Mouse (Mus musculus) midbrain, postnatal 0 days (tissue): ENCODE measurements at regions not wholly inside any gene's neighbourhood (a gene's known extent, or its start where the extent isn't known, plus 50 kb on each side); places are given as distances from the start of the nearest gene placed in this dataset.
A peak's percentile ranks its signal among the peaks of the same experiment; 100 is the strongest.
"Not testable (repeated sequence)": the region's sequence is repeated elsewhere in the genome, so short reads cannot be mapped to it uniquely, and the experiment has no call there.

Experiments
- ATAC-seq: fragments of 200-750 bp; cut with Nextera tagmentation; 2 replicates; pipeline ENCODE4 v1.8.0; 2017; ENCODE audit warnings: moderate number of reproducible peaks, mild to moderate bottlenecking, moderate TSS enrichment, moderate library complexity; ENCODE audit not compliant: low FRiP score
- DNase-seq: peaks from one replicate; pipeline ENCODE4 v3.0.0-alpha.2; 2015; ENCODE audit warnings: low spot score
- H3K27ac ChIP-seq: fragments of 300-500 bp; sonication (generic); 2 replicates; pipeline ENCODE4 v1.5.1; 2014; ENCODE audit warnings: low read depth, mild to moderate bottlenecking, low read length, mixed read lengths
- H3K27me3 ChIP-seq: fragments of 300-500 bp; sonication (generic); 2 replicates; pipeline ENCODE4 v1.6.1; 2014; ENCODE audit warnings: low read length, control low read depth, mixed read lengths; ENCODE audit not compliant: insufficient read depth
- H3K36me3 ChIP-seq: fragments of 300-500 bp; sonication (generic); 2 replicates; pipeline ENCODE4 v1.6.1; 2014; ENCODE audit warnings: low read length, control low read depth, mixed read lengths; ENCODE audit not compliant: insufficient read depth
- H3K4me1 ChIP-seq: fragments of 300-500 bp; sonication (generic); 2 replicates; pipeline ENCODE4 v1.6.1; 2014; ENCODE audit warnings: mild to moderate bottlenecking, control low read depth, antibody characterized with exemption, low read length, mixed read lengths; ENCODE audit not compliant: insufficient read depth
- H3K4me2 ChIP-seq: fragments of 300-500 bp; sonication (generic); 2 replicates; pipeline ENCODE4 v1.6.1; 2014; ENCODE audit warnings: low read depth, mild to moderate bottlenecking, low read length, mixed read lengths; ENCODE audit not compliant: poor library complexity, severe bottlenecking
- H3K4me3 ChIP-seq: fragments of 300-500 bp; sonication (generic); 2 replicates; pipeline ENCODE4 v1.5.1; 2014; ENCODE audit warnings: low read depth, mild to moderate bottlenecking, low read length, moderate library complexity
- H3K9ac ChIP-seq: fragments of 300-500 bp; sonication (generic); replicated peaks from 2 replicates; pipeline ENCODE4 v1.6.1; 2014; ENCODE audit warnings: mild to moderate bottlenecking, low read length, moderate library complexity, mixed read lengths; ENCODE audit not compliant: poor library complexity, severe bottlenecking
- H3K9me3 ChIP-seq: fragments of 300-500 bp; sonication (generic); 2 replicates; pipeline ENCODE4 v1.6.1; 2016; ENCODE audit warnings: low read length, control low read depth
- CTCF ChIP-seq: IDR thresholded peaks from 2 replicates; pipeline ENCODE4 v1.5.1; 2016; ENCODE audit warnings: antibody characterized with exemption, mild to moderate bottlenecking
- WGBS: fragments of 180-500 bp; shearing (Covaris S2); extraction: QIAGEN DNeasy Blood & Tissue Kit; methylation state at CpG from one replicate; pipeline ENCODE4 v1.1.7; 2014; 5-methylcytosine and 5-hydroxymethylcytosine counted together

DNA sequence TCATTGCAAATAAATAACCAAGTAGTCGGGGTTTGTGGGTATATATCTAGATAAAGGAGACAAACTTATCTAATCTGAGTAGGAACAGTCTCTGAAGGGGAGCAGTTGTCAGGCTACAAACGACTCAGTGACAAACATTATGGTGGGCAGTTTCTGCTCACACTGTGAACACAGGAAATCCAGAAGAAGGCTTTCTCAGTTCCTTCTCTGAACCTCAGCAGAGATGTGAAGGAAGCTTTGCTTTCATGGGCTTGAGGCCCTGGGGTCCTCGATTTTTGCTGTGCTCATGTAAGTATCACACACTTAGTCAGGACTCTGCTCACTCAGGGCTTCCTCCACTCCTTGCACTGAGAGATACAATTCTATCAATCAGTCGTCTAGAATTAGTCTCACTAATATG, 994.7 kb upstream of the Foxg1 start:
- Histone ChIP-seq H3K4me2 (no peak overlapping the region), H3K9ac (no peak overlapping the region), H3K36me3 (no peaks in the 10 kb centered on the region), H3K27me3 (no peaks in the 10 kb centered on the region), H3K4me3 (no peak overlapping the region), H3K27ac (no peak overlapping the region), H3K4me1 (no peaks in the 10 kb centered on the region), H3K9me3 (no peaks in the 10 kb centered on the region)
- no peak for DNase-seq
- no peak for ATAC-seq
- no peak for TF ChIP-seq CTCF
- WGBS: 73% methylated on average over 4 of the region's 4 CpGs

DNA sequence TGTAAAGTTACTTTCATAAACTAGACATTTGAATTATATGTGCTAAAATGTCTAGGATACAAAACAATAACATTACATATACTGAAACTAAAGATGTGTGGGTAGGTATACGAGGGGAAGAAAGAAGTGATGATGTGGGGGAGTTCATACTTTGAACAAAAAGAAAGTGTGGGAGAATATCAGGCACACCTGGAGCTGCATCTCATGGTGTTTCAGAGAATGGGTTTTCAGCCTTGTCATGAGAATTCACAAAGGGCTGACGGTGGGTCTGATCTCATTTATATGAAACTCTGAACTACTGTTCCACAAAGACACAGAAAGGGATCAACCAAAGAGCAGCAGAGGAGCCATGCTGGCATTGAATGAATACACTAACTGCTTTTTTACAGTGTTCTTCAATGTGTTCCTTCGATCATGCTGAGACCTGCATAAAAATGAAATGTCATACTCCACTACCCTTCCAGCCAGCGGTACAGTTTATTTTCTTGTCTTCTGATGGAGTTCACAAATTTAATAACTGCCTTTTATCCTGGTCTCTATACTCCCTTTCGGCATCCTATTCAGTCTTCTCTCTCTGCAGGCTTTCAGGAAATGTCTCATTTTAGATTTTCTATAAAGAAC, 994.2 kb upstream of the Foxg1 start:
- DNase-seq (peak; percentile 15), ATAC-seq (0 out of 2 replicates have a peak, but pooled peaks have one; percentile 23)
- Histone ChIP-seq H3K36me3 (no peaks in the 10 kb centered on the region), H3K27me3 (no peaks in the 10 kb centered on the region), H3K9ac (no peak overlapping the region), H3K9me3 (no peaks in the 10 kb centered on the region), H3K4me3 (no peak overlapping the region), H3K4me2 (no peak overlapping the region), H3K4me1 (no peaks in the 10 kb centered on the region), H3K27ac (no peak overlapping the region)
- 53% methylated on average over 5 of the region's 5 CpGs for WGBS
- no peak for TF ChIP-seq CTCF

DNA sequence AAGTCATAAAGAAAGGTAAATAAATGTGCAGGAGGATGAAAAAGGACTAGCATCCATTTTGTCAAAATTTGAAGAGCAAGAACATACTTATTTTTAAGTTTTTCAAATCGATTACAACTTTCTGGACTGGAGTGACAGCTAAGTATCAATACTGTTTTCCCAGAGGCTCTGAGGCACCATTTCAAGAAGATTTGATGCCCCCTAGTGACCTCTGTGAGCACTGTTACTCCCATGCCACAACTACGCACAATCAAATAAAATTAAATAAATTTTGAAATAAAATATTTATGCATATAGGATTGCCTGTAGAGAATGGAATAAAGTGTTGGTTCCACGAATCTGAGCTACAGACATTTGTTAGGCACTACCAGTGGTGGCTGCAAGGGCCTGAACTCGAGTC, 991.5 kb upstream of the Foxg1 start:
- peak; percentile 50; the same call in 1 of the 2 replicates for TF ChIP-seq CTCF
- Histone ChIP-seq H3K27ac (no peak overlapping the region), H3K4me1 (no peaks in the 10 kb centered on the region), H3K4me2 (no peak overlapping the region), H3K9me3 (no peaks in the 10 kb centered on the region), H3K27me3 (no peaks in the 10 kb centered on the region), H3K9ac (no peak overlapping the region), H3K4me3 (no peak overlapping the region), H3K36me3 (no peaks in the 10 kb centered on the region)
- ATAC-seq (no peak), DNase-seq (no peak)
- WGBS: 59% methylated on average over 4 of the region's 4 CpGs

DNA sequence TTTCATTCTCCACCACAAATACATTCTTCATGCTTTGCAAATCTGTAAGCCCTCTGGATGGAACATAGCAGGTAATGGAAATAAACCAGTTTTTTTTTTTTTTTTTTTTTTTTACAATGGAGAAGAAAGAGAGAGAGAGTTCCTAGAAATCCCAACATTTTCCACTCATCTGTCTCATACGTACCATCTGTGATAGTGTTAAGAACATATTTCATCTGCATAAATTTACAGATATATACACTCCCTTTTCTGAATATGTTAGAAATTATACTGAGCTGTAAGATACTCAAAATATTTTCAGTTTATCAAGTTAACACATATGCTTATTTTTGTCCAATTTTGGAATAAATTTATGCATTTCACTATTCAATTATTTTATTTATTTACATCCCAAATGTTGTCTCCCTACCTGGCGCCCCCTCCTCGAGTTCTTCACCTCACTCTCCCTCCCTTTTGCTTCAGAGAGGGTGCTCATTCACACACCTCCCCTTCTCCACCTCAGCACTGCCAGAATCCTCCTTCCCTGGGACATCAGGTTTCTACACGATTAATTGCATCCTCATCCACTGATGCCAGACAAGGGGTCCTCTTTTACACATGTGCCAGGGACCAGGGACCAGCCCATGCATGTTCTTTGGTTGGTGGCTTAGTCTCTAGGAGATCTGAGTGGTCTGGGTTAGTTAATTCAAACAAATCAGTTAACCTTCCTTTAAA, 943.0 kb upstream of the Foxg1 start:
- Histone ChIP-seq H3K9ac (no peak overlapping the region), H3K4me2 (no peak overlapping the region), H3K4me1 (no peaks in the 10 kb centered on the region), H3K9me3 (no peaks in the 10 kb centered on the region), H3K4me3 (no peak overlapping the region), H3K36me3 (no peaks in the 10 kb centered on the region), H3K27ac (no peak overlapping the region), H3K27me3 (no peaks in the 10 kb centered on the region)
- DNase-seq (no peak), ATAC-seq (no peak)
- 76% methylated on average over 4 of the region's 4 CpGs for WGBS
- TF ChIP-seq CTCF: no peak

DNA sequence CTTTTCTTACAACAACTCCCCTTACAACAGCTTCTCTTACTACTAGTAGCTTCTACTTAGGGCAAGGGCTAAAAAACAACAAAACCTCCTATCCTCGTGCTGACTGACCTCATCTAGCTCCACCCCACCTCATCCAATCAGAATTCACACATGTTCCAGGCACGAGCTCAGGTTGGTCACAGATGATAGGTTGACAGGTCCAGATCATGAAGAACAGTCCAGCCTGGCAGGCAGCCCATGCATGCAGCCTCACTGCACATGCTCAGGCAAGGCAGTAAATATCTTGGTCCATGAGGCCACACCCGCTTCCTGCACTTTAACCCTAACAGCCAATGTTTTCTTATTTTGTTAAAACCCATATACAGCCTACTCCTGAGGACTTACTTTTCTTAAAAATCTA, 933.7 kb upstream of the Foxg1 start:
- H3K36me3 ChIP-seq, H3K9me3 ChIP-seq, ATAC-seq, H3K4me3 ChIP-seq, H3K4me1 ChIP-seq, DNase-seq, H3K9ac ChIP-seq, H3K4me2 ChIP-seq, H3K27me3 ChIP-seq, H3K27ac ChIP-seq: not testable (repeated sequence)
- 73% methylated on average over 3 of the region's 3 CpGs for WGBS

DNA sequence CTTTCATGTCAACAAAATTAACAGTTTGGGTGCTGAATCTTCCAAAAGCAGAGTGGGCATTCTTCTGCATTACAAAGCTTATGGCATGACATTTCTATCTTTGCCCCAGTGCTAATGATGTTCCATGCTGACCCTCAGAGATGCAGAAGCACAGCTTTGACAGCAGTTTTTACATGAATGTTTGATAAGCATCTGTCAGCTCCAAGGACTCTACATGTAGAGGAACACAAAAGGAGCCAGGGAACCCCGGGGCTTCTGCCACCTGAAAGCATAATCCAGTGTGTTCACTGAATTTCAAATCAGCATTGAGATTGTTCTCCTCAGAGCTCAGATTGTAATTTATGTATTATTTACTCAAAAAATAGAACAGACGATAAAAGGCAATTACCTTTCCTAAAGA, 920.1 kb upstream of the Foxg1 start:
- ATAC-seq: no peak
- no peak for TF ChIP-seq CTCF
- H3K27me3 ChIP-seq: no peaks in the 10 kb centered on the region
- H3K4me2 ChIP-seq: no peak overlapping the region
- DNase-seq: no peak
- no peak overlapping the region for H3K9ac ChIP-seq
- WGBS: 29% methylated on average over 2 of the region's 2 CpGs
- no peak overlapping the region for H3K4me3 ChIP-seq
- H3K9me3 ChIP-seq: no peaks in the 10 kb centered on the region
- H3K36me3 ChIP-seq: no peaks in the 10 kb centered on the region
- 0 out of 2 replicates have a peak overlapping the region, but pooled peaks have one; percentile 18 for H3K27ac ChIP-seq
- no peaks in the 10 kb centered on the region for H3K4me1 ChIP-seq
